Mouse (Mus musculus) liver, postnatal 0 days (tissue): ENCODE results near the gene Sptbn4.

Experiments
- CTCF ChIP-seq: sonication (generic); IDR thresholded peaks from 2 replicates; pipeline ENCODE4 v1.5.1; 2016; ENCODE audit warnings: antibody characterized with exemption, low read depth
- EP300 ChIP-seq: IDR thresholded peaks from 2 replicates; pipeline ENCODE4 v1.6.1; 2016; ENCODE audit warnings: antibody characterized with exemption, low read depth, mild to moderate bottlenecking

DNA sequence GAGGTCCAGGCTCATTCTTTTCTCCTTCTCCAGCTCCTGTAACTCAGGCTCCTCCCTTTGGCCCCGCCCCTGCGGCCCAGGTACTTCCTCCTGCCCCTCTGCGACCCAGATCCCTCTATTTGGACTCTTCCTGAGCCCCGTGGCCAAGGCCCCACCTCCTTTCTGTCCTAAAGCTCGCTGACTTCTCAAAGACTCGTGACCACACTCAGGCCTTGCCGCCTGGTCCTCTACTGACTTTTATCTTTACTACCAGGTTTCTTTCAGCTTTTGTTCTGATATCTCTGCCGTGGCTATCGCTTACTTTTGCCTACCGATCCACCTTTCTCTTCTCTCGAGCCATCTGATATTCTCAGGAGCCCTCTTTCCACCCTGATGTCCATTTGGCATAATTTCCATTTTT is 79.5 kb downstream of the Sptbn4 start:
- TF ChIP-seq CTCF, result no peak
- TF ChIP-seq EP300, result no peak
